Mouse (Mus musculus): ENCODE measurements at regions not wholly inside any gene's neighbourhood (a gene's known extent, or its start where the extent isn't known, plus 50 kb on each side); places are given as distances from the start of the nearest gene placed in this dataset.
A peak's percentile ranks its signal among the peaks of the same experiment; 100 is the strongest.

DNA sequence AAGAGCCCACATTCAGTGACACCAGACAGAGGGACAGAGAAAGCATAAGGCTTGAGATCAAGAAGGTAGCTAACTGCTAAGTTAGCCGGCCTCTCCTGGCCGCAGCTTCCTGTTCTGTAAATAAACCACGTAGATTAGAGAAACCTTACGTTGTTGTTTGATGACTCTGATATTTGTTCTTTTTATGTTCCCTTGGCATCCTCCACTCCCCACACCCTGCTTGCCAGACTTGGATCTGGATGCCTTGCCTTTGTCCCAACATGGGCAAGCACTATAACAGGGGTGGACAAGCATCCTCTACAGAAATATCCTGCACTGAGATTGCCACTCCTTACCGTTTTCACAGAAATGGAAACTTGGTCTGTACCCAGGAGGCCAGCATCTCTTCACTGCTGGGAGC lies 661.4 kb downstream of the Zfp706 start:
- no peak for DNase-seq

GRCm38 (mm10) chr15:36345413-36345812 lies 662.2 kb downstream of the Zfp706 start:
- peak in 1 of 2 experiments; percentile 17 for DNase-seq

DNA sequence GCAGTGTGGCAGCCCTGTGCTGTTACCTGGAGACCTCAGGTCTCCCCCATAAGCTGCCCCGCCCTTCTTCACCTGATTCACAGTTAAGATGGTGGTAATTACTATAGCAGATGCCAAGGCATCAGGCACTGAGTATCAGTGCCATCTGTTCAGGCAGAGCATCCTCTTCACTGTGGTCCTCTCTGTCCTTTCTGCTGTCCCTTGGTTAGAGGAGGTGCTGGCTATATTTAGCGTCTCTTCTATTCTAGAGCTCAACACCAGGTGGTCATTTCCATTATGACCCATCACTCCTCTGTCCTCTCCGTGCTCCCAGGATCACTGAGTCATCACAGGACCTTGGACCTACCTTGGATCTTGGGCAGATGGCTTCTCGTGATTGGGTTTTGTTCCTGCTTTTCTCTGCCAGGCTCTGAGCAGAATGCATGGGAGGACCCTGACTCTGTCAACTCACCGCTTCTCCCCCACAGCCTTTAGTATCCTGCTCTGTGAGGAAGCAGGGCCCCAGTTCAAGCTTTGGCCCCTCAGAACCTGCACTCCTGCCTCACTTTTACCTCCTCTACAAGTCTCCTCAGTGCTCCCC lies 667.5 kb downstream of the Zfp706 start:
- DNase-seq, result peak; percentile 11 to 33

- DNase-seq, result no peak
Measured at GRCm38 (mm10) chr15:36338766-36339165, 668.8 kb downstream of the Zfp706 start.

DNA sequence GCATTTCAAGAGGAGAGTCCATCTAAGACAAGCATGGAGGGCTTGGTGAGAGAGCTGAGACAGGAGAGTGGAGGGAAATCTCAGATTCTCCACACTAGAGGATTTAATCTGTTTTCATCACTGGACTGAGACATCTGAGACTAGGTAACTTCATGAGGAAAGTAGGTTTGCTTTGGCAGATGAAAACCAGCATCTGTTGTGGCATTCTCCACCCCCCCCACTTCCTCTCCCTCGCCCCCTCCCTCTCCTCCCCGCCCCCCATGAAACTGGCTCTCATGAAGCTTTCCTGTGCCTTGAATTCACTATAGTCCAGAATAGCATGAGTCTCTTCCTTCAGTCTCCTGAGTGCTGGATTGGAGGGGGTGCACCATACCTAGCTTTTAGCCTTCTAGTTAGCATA lies 670.7 kb downstream of the Zfp706 start:
- DNase-seq, result no peak

GRCm38 (mm10) chr15:36335116-36335515 lies 672.5 kb downstream of the Zfp706 start:
- DNase-seq, result no peak

GRCm38 (mm10) chr15:36334436-36335113 lies 673.0 kb downstream of the Zfp706 start:
- DNase-seq, result no peak

DNA sequence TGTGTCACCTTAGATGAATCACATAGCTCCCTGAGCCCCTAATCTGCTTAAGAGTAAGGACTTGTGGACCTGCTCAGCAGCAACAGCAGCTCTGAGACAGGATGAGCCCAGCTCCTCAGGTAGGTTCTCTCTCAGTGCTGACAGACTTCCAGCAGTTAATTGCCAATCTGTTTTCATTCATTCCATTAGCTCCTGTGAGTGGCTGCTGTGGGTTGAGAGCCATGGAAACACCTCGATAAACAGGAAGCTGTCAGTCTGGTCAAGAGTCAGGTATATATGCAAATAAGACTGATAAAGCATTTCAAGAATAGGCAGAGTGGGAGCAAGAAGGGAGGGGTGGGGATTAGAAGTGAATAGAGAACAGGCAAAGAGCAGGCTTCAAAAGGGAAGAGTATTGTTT lies 673.7 kb downstream of the Zfp706 start:
- no peak for DNase-seq

DNA sequence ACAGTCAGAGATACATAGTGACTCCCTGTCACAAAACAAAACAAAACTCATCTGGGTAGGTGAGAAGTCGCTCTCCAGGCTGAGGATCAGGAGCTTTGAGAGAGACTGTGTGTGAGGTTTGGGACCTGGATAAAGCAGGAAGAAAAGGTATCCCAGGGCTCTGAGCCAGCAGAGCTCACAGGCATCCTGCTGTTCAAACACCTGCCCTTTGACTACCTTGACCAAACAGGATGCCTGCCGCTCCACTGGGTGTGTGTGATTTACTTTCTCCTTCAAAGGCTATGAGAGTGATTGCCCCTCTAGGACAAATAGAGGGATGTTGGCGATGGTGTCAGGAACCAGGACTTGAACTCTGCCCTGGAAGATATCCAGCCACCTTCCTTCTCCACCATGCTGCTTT lies 674.3 kb downstream of the Zfp706 start:
- peak; percentile 32 to 47 for DNase-seq
